Mouse (Mus musculus) kidney, embryonic 14.5 days (tissue): ENCODE data around the gene Itih4. TPM values are rescaled to one million over a fixed set of nuclear protein-coding genes. Genes with fewer than 3 reads are reported as not detected.

Experiments
- ATAC-seq: fragments of 200-750 bp; cut with Nextera tagmentation; 2 replicates; pipeline ENCODE4 v1.8.0; 2017; ENCODE audit warnings: moderate number of reproducible peaks, mild to moderate bottlenecking, moderate TSS enrichment, moderate library complexity; ENCODE audit not compliant: low FRiP score, low TSS enrichment
- H3K27ac ChIP-seq: fragments of 300-500 bp; sonication (generic); 2 replicates; pipeline ENCODE4 v1.5.1; 2014; ENCODE audit warnings: low read depth, mild to moderate bottlenecking, low read length, moderate library complexity, mixed read lengths
- H3K27me3 ChIP-seq: fragments of 300-500 bp; sonication (generic); 2 replicates; pipeline ENCODE4 v1.6.1; 2014; ENCODE audit warnings: mild to moderate bottlenecking, low read length; ENCODE audit not compliant: control insufficient read depth, insufficient read depth
- H3K36me3 ChIP-seq: fragments of 300-500 bp; sonication (generic); 2 replicates; pipeline ENCODE4 v1.6.1; 2014; ENCODE audit warnings: low read length, mixed read lengths; ENCODE audit not compliant: control insufficient read depth, insufficient read depth
- H3K4me1 ChIP-seq: fragments of 300-500 bp; sonication (generic); 2 replicates; pipeline ENCODE4 v1.6.1; 2014; ENCODE audit warnings: low read length, mixed read lengths; ENCODE audit not compliant: control insufficient read depth, insufficient read depth
- H3K4me2 ChIP-seq: fragments of 300-500 bp; sonication (generic); replicated peaks from 2 replicates; pipeline ENCODE4 v1.6.1; 2014; ENCODE audit warnings: low read depth, mild to moderate bottlenecking, low read length
- H3K4me3 ChIP-seq: fragments of 300-500 bp; sonication (generic); 2 replicates; pipeline ENCODE4 v1.5.1; 2014; ENCODE audit warnings: mild to moderate bottlenecking, low read length
- H3K9ac ChIP-seq: fragments of 300-500 bp; sonication (generic); 2 replicates; pipeline ENCODE4 v1.6.1; 2014; ENCODE audit warnings: low read depth, mild to moderate bottlenecking, low read length, moderate library complexity
- H3K9me3 ChIP-seq: fragments of 300-500 bp; sonication (generic); 2 replicates; pipeline ENCODE4 v1.6.1; 2016; ENCODE audit warnings: low read length; ENCODE audit not compliant: control insufficient read depth
- WGBS: fragments of 180-500 bp; shearing (Covaris S2); extraction: QIAGEN DNeasy Blood & Tissue Kit; methylation state at CpG from one replicate; pipeline ENCODE4 v1.1.7; 2014; 5-methylcytosine and 5-hydroxymethylcytosine counted together
- polyA plus RNA-seq: library from polyadenylated mRNA; unstranded; fragments of >200 nt; fragmentation: Nextera tagmentation; extraction: Ambion mirVana; gene quantifications from 2 replicates; pipeline ENCODE4 v1.2.1, GENCODE M21; 2014

The Itih4 gene
- polyA plus RNA-seq, 1 experiment from 2014 or later = 0.12 TPM

DNA sequence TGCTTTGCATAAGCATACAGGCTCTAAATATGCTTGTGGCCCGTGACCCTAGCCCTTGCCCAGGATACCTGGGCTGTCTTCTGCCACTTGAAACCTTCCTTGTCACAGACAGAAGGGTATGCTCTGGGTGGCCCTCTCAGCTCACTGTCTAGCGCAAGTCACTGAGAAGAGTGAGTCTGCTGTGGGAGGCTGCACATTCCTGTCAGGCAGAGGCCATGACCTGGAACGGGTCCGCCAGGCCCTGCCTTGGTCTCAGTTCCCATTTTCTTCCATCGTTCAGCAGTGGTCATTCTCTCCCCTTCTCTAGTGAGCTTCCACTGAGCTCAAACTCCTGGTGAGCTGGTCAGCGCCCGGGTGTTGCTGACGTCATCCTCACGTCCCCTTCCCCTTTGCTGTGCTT lies 10.3 kb upstream of the Itih4 start:
- H3K4me2 ChIP-seq = no peak overlapping the region
- no peak overlapping the region; the same call in 1 of the 2 replicates for H3K9ac ChIP-seq
- H3K27me3 ChIP-seq = no peaks in the 10 kb centered on the region
- H3K9me3 ChIP-seq = no peaks in the 10 kb centered on the region
- peaks cover 23% of the 10 kb centered on the region; the same call in 1 of the 2 replicates for H3K4me1 ChIP-seq
- peaks cover 24% of the 10 kb centered on the region for H3K36me3 ChIP-seq
- peak overlapping the region; percentile 56 for H3K27ac ChIP-seq
- WGBS = 51% methylated on average over 9 of the region's 9 CpGs
- no peak overlapping the region for H3K4me3 ChIP-seq
- ATAC-seq = peak; percentile 62

DNA sequence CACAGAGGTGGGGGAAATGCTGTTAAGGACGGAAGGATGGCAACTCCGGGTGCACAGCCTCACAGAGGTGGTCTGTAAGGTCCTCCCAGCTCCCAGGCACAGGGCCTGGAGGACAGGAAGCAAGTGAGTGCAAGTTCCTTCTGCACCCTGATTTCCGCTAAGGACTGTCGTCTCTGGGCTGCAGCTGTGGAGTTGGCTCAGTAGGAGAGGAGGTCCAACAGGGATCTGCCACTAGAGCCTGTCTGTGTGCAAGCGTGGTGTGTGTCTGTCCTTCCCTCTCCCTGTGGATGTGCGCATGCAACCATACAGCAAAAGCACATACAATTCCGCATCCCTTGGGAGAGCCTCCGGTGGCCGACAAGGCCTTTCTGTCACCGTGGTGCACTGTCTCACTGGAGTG lies 9.8 kb upstream of the Itih4 start:
- Histone ChIP-seq H3K27me3 (no peaks in the 10 kb centered on the region), H3K27ac (peak overlapping the region; percentile 56)

DNA sequence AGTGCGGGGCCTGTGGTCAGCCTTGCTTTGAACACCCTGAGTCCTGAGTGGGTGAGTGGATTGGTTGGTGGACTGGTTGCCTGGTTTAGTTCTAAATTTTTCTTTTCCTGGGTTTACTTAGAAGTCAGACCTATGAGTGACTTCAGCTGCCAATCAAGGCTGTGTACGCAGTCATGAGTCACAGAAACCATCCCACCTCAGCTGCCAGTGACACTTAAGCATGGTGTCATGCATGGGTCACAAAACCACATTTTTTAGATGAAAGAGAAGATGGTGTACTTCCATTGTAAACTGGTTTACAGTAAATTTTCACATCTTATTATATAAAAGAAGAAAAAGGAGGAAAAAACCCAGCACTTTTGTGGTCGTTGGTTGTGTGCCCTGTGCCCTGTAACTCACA lies 8.4 kb upstream of the Itih4 start:
- peaks cover 17% of the 10 kb centered on the region for H3K36me3 ChIP-seq
- no peaks in the 10 kb centered on the region for H3K9me3 ChIP-seq
- H3K9ac ChIP-seq = no peak overlapping the region
- no peak overlapping the region for H3K4me3 ChIP-seq
- H3K27me3 ChIP-seq = no peaks in the 10 kb centered on the region
- WGBS = 90% methylated on average over 3 of the region's 3 CpGs
- no peak overlapping the region for H3K4me2 ChIP-seq
- ATAC-seq = no peak
- H3K27ac ChIP-seq = no peak overlapping the region
- peaks cover 23% of the 10 kb centered on the region; the same call in 1 of the 2 replicates for H3K4me1 ChIP-seq

More for the DNA sequence above, 9.8 kb upstream of the Itih4 start:
- H3K9me3 ChIP-seq = no peaks in the 10 kb centered on the region
- H3K4me2 ChIP-seq = no peak overlapping the region
- 82% methylated on average over 10 of the region's 10 CpGs for WGBS
- H3K36me3 ChIP-seq = peaks cover 24% of the 10 kb centered on the region
- ATAC-seq = no peak
- no peak overlapping the region for H3K9ac ChIP-seq
- no peak overlapping the region for H3K4me3 ChIP-seq
- H3K4me1 ChIP-seq = peaks cover 23% of the 10 kb centered on the region; the same call in 1 of the 2 replicates

DNA sequence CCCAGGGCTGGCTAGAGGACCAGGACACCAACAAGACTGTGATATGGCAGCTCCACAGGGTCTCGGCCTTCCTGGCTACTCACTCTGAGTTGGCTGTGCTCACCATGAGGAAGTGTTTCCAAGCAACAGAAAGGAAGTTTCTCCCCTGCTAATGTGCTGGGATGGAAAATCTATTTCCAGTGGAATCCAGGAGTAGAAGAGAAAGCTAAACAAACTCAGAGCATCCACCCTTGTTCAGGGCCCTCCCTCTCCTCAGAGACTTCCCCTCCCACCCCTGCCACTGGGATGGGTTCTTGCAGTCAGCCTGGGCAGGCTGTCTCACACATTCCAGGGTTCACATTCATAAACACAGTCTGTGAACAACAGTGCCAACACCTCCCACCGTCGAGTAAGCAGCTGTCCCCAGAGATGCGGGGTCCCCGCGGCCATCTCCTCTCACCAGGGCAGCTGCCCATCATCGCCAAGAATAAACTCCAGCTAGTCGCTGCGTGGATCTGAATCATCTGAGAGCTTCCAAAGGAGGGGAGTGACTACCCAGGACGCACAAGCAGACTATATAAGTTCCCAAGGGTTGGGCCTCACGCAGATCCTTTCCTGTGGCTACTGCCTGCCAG lies 7.2 kb upstream of the Itih4 start, which contains the start of gene Mustn1:
TSS of gene Mustn1 (plus strand) at position 243 of the 614 bp plus-strand sequence.
- H3K27ac ChIP-seq = peak within 1 kb of the TSS; percentile 1; the same call in 1 of the 2 replicates
- no peaks in the 10 kb centered on the region for H3K27me3 ChIP-seq
- no peak for ATAC-seq
- peaks cover 23% of the 10 kb centered on the region; the same call in 1 of the 2 replicates for H3K4me1 ChIP-seq
- H3K9ac ChIP-seq = no peak within 1 kb of the TSS
- WGBS = 67% methylated on average over 11 of the region's 11 CpGs
- no peak within 1 kb of the TSS for H3K4me3 ChIP-seq
- peaks cover 6% of the 10 kb centered on the region; the same call in 1 of the 2 replicates for H3K36me3 ChIP-seq
- H3K4me2 ChIP-seq = no peak within 1 kb of the TSS
- H3K9me3 ChIP-seq = no peaks in the 10 kb centered on the region

DNA sequence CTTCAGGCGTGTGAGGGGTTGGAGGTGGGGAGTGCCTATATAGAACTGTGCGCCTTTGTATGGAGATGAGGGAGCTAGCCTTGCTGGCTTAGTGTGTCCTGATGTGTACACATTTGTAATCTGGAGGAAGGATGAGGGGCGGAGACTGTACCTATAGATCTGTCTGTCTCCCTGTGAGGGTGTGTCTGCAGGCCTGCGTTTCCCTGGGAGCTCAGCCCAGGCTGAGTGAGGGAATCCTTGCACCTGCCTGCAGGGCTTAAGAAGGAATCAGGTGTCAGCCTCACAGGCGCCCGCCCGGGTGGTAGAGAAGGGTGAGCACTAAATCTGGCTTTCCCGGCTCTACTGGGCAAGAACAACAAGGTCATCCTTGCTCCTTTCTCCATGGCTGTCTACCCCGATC lies 6.5 kb upstream of the Itih4 start:
- H3K4me2 ChIP-seq = no peak overlapping the region
- H3K27me3 ChIP-seq = no peaks in the 10 kb centered on the region
- no peaks in the 10 kb centered on the region for H3K9me3 ChIP-seq
- no peak overlapping the region for H3K27ac ChIP-seq
- WGBS = 50% methylated on average over 9 of the region's 9 CpGs
- ATAC-seq = peak; percentile 43; the same call in 1 of the 2 replicates
- no peaks in the 10 kb centered on the region; the same call in 1 of the 2 replicates for H3K36me3 ChIP-seq
- no peak overlapping the region for H3K9ac ChIP-seq
- peaks cover 23% of the 10 kb centered on the region; the same call in 1 of the 2 replicates for H3K4me1 ChIP-seq
- no peak overlapping the region for H3K4me3 ChIP-seq

DNA sequence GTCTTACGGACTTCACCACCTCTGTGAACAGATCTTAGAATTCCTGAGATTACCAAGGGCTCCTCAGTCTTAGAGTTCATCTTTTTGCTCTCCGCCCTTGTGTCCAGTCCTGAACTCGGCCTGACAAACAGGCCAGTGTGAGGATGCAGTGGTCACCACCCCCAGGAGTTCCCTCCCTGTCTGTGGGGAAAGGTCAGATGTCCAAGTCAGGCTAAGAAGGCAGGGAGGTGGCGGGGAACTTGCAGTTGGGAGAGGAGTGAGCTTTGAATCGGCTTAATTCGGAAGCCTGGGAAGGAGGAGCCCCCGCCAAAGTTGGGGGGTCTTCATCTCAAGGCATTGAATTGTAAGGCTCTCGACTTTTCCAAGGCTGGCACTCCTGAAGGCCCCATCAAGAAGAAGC lies 6.0 kb upstream of the Itih4 start:
- H3K4me3 ChIP-seq = no peak overlapping the region
- peaks cover 20% of the 10 kb centered on the region; the same call in 1 of the 2 replicates for H3K4me1 ChIP-seq
- H3K27me3 ChIP-seq = no peaks in the 10 kb centered on the region
- 71% methylated on average over 8 of the region's 8 CpGs for WGBS
- no peaks in the 10 kb centered on the region; the same call in 1 of the 2 replicates for H3K36me3 ChIP-seq
- no peak overlapping the region for H3K4me2 ChIP-seq
- no peak for ATAC-seq
- no peaks in the 10 kb centered on the region for H3K9me3 ChIP-seq
- no peak overlapping the region for H3K9ac ChIP-seq
- H3K27ac ChIP-seq = no peak overlapping the region

DNA sequence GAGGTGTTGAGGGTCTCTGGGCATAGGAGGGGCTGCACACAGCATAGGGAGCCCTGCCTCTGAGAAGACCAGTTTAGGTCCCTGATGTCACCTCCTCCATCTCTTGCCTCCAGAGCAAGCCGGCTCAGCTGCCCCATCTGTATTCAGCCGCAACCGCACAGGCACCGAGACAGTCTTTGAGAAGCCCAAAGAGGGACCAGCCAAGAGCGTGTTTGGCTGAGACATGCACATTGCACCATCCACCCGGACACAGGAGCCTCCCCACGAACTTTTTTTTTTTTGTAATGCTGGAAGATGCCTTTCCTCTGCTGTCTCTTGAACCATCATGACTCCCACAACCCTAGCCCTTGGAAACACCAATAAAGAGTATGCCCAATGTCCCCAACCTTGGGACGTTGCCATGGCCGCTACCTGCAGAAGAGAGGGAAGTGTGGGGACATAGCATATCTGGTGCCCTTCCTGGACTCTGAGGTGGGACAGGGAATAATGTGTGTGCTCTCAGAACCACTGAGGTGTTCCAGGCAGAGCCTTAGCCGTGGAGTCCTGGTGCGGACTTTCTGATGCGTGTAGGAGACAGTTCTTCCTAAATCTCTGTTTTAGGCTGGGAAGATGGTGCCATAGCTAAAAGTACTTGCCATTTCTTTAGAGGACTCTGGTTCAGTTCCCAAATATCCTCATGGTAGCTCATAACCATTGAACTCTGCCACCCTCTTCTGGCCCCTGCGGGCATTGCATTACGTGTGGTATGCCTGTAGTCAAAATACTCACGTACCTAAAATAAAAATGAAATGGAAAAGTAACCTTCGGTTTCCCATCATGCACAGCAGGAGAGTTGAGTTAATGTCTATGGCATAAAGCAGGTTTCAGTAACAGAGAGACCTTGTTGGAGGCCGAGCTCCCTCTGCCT lies 5.2 kb upstream of the Itih4 start:
- no peak overlapping the region for H3K4me3 ChIP-seq
- no peak overlapping the region for H3K9ac ChIP-seq
- no peaks in the 10 kb centered on the region for H3K9me3 ChIP-seq
- no peak overlapping the region for H3K27ac ChIP-seq
- no peak overlapping the region for H3K4me2 ChIP-seq
- no peaks in the 10 kb centered on the region; the same call in 1 of the 2 replicates for H3K36me3 ChIP-seq
- ATAC-seq = no peak
- WGBS = 84% methylated on average over 17 of the region's 17 CpGs
- 0 out of 2 replicates have a peak, but pooled peaks cover 13% of the 10 kb centered on the region for H3K4me1 ChIP-seq
- H3K27me3 ChIP-seq = no peaks in the 10 kb centered on the region

DNA sequence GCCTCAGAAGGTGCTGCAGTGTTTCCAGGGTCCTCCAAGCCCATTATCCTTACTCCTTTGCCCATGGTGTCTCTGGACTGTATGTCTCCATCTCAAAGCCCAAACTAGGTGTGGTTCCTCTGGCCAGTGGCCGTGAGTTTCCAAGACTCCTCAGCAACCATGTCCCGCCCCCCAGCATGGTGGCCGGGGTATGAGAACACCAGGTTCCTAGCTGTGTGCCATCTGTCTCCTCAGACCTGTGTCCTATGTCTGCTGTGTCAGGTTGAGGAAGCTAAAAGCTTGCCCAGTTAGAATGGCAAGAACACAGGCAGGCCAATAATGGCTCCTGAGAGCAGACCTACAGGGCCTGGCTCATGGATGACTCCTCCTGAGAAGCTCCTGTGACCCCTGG lies 4.6 kb upstream of the Itih4 start:
- Histone ChIP-seq H3K9ac (no peak overlapping the region), H3K4me2 (no peak overlapping the region), H3K4me1 (0 out of 2 replicates have a peak, but pooled peaks cover 10% of the 10 kb centered on the region), H3K9me3 (no peaks in the 10 kb centered on the region), H3K36me3 (no peaks in the 10 kb centered on the region; the same call in 1 of the 2 replicates), H3K27me3 (no peaks in the 10 kb centered on the region), H3K27ac (no peak overlapping the region), H3K4me3 (no peak overlapping the region)
- 88% methylated on average over 3 of the region's 3 CpGs for WGBS
- no peak for ATAC-seq
